8 mouse cellular contexts compared by ENCODE assay signal in genomic region chr11:9316545-9316944, GRCm38 (mm10).
"Had no signal": no experiment of that assay in that cellular context is flagged by ENCODE, and none has a peak within 500 bp of the region (broad histone marks: within the 10 kb centered on the region; RNA-seq: fewer than 3 reads in every experiment).

No protein-coding gene starts in this region.

- H3K27me3 ChIP-seq: kidney, embryonic 15.5 days; neural tube, embryonic 12.5 days; stomach, embryonic 15.5 days had no signal

- H3K4me1 ChIP-seq: kidney, embryonic 15.5 days; limb, embryonic 10.5 days; midbrain, embryonic 10.5 days; neural tube, embryonic 12.5 days; stomach, embryonic 15.5 days had no signal

- H3K4me3 ChIP-seq: kidney, embryonic 15.5 days; left cerebral cortex, adult 2 months; limb, embryonic 10.5 days; midbrain, embryonic 10.5 days; myocyte; neural tube, embryonic 12.5 days; stomach, embryonic 15.5 days had no signal

- H3K4me2 ChIP-seq: kidney, embryonic 15.5 days; neural tube, embryonic 12.5 days; stomach, embryonic 15.5 days had no signal

- H3K9me3 ChIP-seq: kidney, embryonic 15.5 days; limb, embryonic 10.5 days; midbrain, embryonic 10.5 days; neural tube, embryonic 12.5 days; stomach, embryonic 15.5 days had no signal

- H3K9ac ChIP-seq: kidney, embryonic 15.5 days; liver, embryonic 14.5 days; neural tube, embryonic 12.5 days; stomach, embryonic 15.5 days had no signal

- H3K27ac ChIP-seq: kidney, embryonic 15.5 days; left cerebral cortex, adult 2 months; limb, embryonic 10.5 days; liver, embryonic 14.5 days; midbrain, embryonic 10.5 days; neural tube, embryonic 12.5 days; stomach, embryonic 15.5 days had no signal

- H3K36me3 ChIP-seq: kidney, embryonic 15.5 days; limb, embryonic 10.5 days; midbrain, embryonic 10.5 days; neural tube, embryonic 12.5 days; stomach, embryonic 15.5 days had no signal
